Mouse (Mus musculus): ENCODE results near the gene Cacna1c. TPM values are rescaled to one million over a fixed set of nuclear protein-coding genes. Genes with fewer than 3 reads are reported as not detected.

Gene Cacna1c
- polyA plus RNA-seq, 1 experiment from 2014 or later, result 3.6 TPM

DNA sequence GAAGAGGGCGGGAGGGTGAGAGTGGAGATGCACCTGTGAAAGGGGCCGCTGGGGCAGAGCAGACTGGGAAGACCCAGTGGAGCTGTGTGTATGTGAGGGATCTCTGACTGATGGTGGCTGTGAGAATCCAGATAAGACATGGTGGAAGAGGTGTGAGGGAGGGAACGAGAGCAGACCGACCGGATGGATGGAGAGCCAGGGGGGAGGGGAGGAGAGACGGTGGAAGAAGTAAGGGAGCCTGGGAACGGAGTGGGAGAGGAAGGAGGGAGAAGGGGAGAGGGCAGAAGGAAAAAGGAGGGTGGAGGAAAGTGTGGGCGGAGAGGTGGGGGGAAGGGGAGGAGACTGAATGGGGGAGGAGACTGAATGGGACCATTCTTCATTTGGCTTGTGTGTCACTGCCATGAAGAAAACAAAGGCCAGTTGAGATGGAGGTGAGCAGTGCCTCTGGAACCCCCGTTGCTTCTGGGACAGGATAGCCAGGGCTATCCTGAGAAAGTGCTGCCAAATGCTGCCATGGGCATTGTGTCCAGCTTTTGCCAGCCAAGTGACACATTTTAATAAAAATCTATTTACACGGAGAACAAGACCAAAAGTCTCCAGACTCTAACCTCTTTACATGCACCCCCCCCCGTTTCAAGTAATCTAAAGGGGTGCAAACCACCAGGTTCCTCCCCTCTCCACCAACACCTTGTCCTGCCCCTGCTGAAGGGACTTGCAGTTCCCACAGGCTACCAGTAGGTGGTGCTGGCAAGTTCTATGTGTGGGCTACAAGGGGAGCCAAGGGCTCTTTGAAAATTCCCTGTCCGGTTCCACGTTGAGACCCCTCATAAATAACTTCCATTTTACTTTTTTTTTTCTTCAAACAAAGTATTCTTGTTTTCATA lies 273.6 kb downstream of the Cacna1c start:
- Histone ChIP-seq H3K9ac (no peak overlapping the region), H3K36me3 (ENCODE audit: poor library complexity, severe bottlenecking) (no peaks in the 10 kb centered on the region), H3K4me1 (0 out of 2 replicates have a peak, but pooled peaks cover 6% of the 10 kb centered on the region), H3K27ac (no peak overlapping the region), H3K9me3 (replicated peaks) (no peaks in the 10 kb centered on the region), H3K27me3 (no peaks in the 10 kb centered on the region), H3K4me2 (no peak overlapping the region), H3K4me3 (no peak overlapping the region)
- peak; percentile 79 for ATAC-seq
- 33% methylated on average over 13 of the region's 13 CpGs for WGBS

DNA sequence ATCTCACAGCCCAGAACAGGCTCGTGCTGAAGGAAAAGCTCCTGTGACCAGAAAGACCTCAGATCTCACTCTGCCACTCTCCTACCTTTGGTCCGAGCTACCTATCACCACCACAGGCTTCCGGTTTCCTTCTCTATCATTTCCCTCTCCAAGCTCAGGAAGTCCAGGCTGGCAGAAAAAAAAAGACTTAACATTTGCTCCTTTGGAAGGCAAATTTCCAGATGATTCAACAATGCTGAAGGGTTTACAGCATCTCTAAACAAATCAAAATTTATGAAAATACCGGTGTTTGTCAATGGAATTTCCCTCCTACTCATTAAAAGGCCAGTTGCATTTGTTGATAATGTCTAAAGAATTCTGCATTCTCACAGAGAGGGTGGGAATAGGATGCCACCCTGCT lies 288.0 kb downstream of the Cacna1c start:
- no peak for ATAC-seq
- Histone ChIP-seq H3K4me2 (no peak overlapping the region), H3K36me3 (ENCODE audit: poor library complexity, severe bottlenecking) (no peaks in the 10 kb centered on the region), H3K9ac (no peak overlapping the region), H3K27me3 (no peaks in the 10 kb centered on the region), H3K9me3 (replicated peaks) (0 out of 2 replicates have a peak, but pooled peaks cover 5% of the 10 kb centered on the region), H3K27ac (no peak overlapping the region), H3K4me1 (no peaks in the 10 kb centered on the region), H3K4me3 (no peak overlapping the region)
- 86% methylated on average over 4 of the region's 4 CpGs for WGBS

DNA sequence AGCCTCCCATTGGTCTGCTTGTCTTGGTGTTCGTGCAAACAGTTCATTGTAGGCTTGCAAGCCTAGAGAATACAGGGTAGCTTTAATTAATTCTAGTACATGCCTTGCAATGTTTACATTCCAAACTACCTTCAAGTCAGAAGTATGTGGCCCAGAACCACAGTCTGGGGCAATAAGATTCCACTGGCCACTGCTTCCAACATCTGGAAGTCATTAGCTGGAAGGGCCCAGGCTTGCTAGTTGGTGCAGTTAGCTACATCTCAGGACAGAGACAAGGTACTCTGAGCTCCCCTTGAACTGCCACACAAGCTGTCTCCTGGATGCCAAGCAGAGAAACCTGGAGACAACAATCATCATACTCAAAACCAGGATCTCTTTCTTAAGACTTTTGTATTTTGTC lies 288.5 kb downstream of the Cacna1c start:
- Histone ChIP-seq H3K4me1 (no peaks in the 10 kb centered on the region), H3K27ac (no peak overlapping the region), H3K9me3 (replicated peaks) (0 out of 2 replicates have a peak, but pooled peaks cover 5% of the 10 kb centered on the region), H3K9ac (no peak overlapping the region), H3K4me3 (no peak overlapping the region), H3K4me2 (no peak overlapping the region), H3K36me3 (ENCODE audit: poor library complexity, severe bottlenecking) (no peaks in the 10 kb centered on the region), H3K27me3 (no peaks in the 10 kb centered on the region)
- ATAC-seq, result no peak
- 77% methylated on average over 1 of the region's 1 CpGs for WGBS

DNA sequence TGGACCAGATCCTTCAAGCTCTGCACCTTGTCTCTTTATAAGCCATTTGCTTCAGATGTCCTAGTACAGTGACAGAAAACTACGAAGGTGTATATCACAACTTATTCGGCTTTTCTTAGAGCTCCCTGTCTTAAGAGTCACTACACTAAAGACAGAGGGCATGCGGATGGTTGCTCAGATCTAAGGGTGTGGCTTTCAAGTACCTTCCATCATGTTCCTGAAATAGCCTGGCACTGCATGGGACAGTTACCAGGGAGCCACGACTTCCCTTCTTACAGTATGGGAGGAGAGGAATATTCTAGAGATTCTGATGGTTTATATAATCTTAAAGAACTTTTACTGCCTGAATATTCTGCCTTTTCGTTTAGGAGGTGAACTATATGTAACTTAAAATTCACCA lies 289.3 kb downstream of the Cacna1c start:
- Histone ChIP-seq H3K36me3 (ENCODE audit: poor library complexity, severe bottlenecking) (no peaks in the 10 kb centered on the region), H3K27ac (no peak overlapping the region), H3K4me1 (no peaks in the 10 kb centered on the region), H3K27me3 (no peaks in the 10 kb centered on the region), H3K9ac (no peak overlapping the region), H3K9me3 (replicated peaks) (0 out of 2 replicates have a peak, but pooled peaks cover 5% of the 10 kb centered on the region), H3K4me3 (no peak overlapping the region), H3K4me2 (no peak overlapping the region)
- no peak for ATAC-seq
- WGBS, result 88% methylated on average over 5 of the region's 5 CpGs

DNA sequence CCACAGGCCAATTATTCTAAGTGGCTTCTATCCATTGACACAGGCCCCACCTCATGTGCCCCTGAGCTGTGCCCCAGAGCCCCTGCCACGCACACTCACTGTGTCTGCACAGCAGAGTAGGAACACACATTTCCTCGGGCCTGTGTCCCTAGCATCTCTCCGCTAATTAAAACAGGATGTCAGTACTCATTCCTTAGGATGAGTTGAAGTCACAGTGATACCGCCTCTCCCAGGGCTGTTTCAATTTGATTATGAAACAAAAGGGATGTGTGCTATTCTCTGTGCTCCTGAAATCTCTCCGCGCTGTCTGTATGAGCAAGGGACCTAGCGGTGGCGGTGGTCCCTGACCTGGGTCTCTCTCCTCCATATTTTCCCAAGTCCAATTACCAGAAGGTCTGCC lies 296.5 kb downstream of the Cacna1c start:
- Histone ChIP-seq H3K4me2 (no peak overlapping the region), H3K4me3 (no peak overlapping the region), H3K27ac (no peak overlapping the region), H3K9me3 (replicated peaks) (no peaks in the 10 kb centered on the region), H3K27me3 (no peaks in the 10 kb centered on the region), H3K4me1 (no peaks in the 10 kb centered on the region; the same call in 1 of the 2 replicates), H3K9ac (no peak overlapping the region), H3K36me3 (ENCODE audit: poor library complexity, severe bottlenecking) (no peaks in the 10 kb centered on the region)
- 88% methylated on average over 8 of the region's 8 CpGs for WGBS
- ATAC-seq, result no peak

DNA sequence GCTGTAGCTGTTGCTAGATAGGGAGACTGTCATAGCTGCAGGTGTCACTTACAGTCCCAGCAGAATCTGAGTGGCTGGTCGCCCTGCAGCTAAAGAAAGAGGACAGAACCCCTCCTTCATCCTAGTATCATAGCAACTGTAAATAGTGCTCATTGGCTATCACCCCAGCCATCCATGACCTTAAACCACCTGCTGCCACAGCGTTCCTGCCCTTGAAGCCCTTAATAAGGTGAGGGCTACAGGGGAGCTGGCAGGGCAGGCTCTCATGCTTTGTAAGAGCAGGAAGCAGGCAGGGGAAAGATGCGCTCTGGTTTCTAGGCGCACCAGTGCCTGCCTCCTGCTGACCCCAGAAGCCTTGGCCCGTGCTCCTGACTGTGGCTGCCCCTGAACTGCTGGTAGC lies 299.1 kb downstream of the Cacna1c start:
- H3K36me3 ChIP-seq (ENCODE audit: poor library complexity, severe bottlenecking), result no peaks in the 10 kb centered on the region
- H3K4me2 ChIP-seq, result no peak overlapping the region
- no peaks in the 10 kb centered on the region for H3K9me3 ChIP-seq (replicated peaks)
- no peak overlapping the region for H3K27ac ChIP-seq
- no peaks in the 10 kb centered on the region; the same call in 1 of the 2 replicates for H3K4me1 ChIP-seq
- no peak for ATAC-seq
- 41% methylated on average over 5 of the region's 5 CpGs for WGBS
- no peak overlapping the region for H3K4me3 ChIP-seq
- no peak overlapping the region for H3K9ac ChIP-seq
- H3K27me3 ChIP-seq, result no peaks in the 10 kb centered on the region

DNA sequence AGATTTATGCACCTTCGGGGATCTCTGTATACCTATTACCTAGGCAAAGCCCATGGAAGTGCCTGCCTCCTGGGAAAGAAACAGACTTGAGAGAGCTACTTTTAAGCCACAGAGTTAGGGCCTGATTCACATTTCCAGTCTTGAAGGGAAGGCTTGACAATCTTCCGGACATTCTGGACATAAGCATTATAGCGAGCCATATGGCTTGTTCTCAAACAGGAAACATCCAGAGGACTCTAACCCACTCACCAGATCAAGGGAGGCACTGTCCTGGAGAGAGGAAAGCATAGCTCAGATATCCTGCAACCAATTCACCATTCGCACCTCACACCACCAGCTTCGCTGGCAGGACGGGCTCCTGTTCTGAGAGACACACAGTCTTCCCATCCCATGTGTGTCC lies 302.2 kb downstream of the Cacna1c start:
- Histone ChIP-seq H3K27ac (no peak overlapping the region), H3K27me3 (no peaks in the 10 kb centered on the region), H3K9me3 (replicated peaks) (no peaks in the 10 kb centered on the region), H3K36me3 (ENCODE audit: poor library complexity, severe bottlenecking) (no peaks in the 10 kb centered on the region), H3K4me1 (no peaks in the 10 kb centered on the region; the same call in 1 of the 2 replicates), H3K9ac (no peak overlapping the region), H3K4me2 (no peak overlapping the region), H3K4me3 (no peak overlapping the region)
- no peak for ATAC-seq
- WGBS, result 94% methylated on average over 6 of the region's 6 CpGs

DNA sequence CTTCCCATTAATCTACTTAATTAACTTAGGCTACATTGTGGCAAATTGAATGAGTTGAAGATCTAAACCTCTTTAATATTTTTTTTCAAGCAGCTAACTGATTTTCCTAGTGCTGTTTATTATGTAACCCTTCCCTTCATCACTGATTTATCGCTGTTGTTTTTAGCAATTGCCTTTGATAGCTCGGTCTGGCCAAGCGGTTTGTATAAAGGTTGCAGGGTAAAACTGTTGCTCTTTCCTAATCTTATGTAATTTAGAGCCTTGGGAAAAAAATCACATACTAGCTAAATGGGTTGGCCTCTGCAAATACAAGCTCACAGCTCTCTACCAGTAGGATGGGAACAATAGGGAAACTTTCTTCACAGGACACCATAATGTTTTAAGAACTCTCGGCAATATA lies 306.8 kb downstream of the Cacna1c start:
- Histone ChIP-seq H3K27ac (no peak overlapping the region), H3K36me3 (ENCODE audit: poor library complexity, severe bottlenecking) (no peaks in the 10 kb centered on the region), H3K4me3 (no peak overlapping the region), H3K9me3 (replicated peaks) (no peaks in the 10 kb centered on the region), H3K4me1 (no peaks in the 10 kb centered on the region), H3K9ac (no peak overlapping the region), H3K27me3 (no peaks in the 10 kb centered on the region), H3K4me2 (no peak overlapping the region)
- WGBS, result 88% methylated on average over 4 of the region's 4 CpGs
- no peak for ATAC-seq

DNA sequence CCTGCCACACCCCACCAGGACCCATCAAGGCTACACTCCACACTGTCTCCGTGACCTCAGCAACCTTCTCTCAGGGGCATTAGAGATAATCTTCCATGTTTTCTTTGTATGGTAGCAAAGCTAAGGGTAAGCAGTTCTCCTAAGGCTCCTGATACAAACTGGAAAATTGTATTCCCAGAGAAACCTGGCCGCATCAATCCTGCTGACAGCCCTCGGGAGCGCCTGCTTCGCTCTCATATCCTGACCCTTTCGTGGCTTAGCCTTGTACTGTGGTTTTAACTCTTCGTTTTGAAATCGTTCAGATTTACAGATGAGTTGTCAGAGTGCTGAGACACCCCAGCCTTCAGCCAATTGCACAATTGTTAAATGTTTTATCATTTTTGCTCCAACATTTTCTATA lies 309.2 kb downstream of the Cacna1c start:
- H3K27ac ChIP-seq, result no peak overlapping the region
- no peaks in the 10 kb centered on the region for H3K4me1 ChIP-seq
- ATAC-seq, result no peak
- WGBS, result 91% methylated on average over 8 of the region's 8 CpGs
- H3K27me3 ChIP-seq, result no peaks in the 10 kb centered on the region
- H3K36me3 ChIP-seq (ENCODE audit: poor library complexity, severe bottlenecking), result no peaks in the 10 kb centered on the region
- H3K4me2 ChIP-seq, result no peak overlapping the region
- H3K4me3 ChIP-seq, result no peak overlapping the region
- H3K9ac ChIP-seq, result no peak overlapping the region
- no peaks in the 10 kb centered on the region for H3K9me3 ChIP-seq (replicated peaks)

DNA sequence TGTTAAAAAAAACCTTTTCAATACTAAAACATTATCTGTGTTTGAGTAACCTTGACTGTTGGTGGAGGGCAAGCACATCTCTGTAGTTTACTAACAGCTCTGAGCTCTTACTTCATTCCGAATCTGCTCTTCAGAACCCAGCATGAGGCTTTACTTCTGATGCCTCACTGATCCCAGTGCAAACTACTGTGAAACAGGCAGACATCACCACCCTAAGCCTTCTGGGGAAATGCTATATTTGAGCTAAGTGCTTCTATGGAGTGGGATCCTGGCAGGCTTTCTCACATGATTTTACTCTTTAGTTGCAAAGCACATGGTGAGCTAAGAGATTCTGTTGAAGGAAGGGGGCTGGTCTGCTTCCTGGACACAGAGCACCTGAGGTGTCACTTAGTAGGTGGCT lies 311.3 kb downstream of the Cacna1c start:
- H3K4me2 ChIP-seq, result no peak overlapping the region
- H3K9ac ChIP-seq, result no peak overlapping the region
- H3K4me1 ChIP-seq, result no peaks in the 10 kb centered on the region
- WGBS, result 74% methylated on average over 1 of the region's 1 CpGs
- H3K4me3 ChIP-seq, result no peak overlapping the region
- no peaks in the 10 kb centered on the region for H3K27me3 ChIP-seq
- no peak overlapping the region for H3K27ac ChIP-seq
- H3K36me3 ChIP-seq (ENCODE audit: poor library complexity, severe bottlenecking), result no peaks in the 10 kb centered on the region
- no peaks in the 10 kb centered on the region for H3K9me3 ChIP-seq (replicated peaks)
- no peak for ATAC-seq

DNA sequence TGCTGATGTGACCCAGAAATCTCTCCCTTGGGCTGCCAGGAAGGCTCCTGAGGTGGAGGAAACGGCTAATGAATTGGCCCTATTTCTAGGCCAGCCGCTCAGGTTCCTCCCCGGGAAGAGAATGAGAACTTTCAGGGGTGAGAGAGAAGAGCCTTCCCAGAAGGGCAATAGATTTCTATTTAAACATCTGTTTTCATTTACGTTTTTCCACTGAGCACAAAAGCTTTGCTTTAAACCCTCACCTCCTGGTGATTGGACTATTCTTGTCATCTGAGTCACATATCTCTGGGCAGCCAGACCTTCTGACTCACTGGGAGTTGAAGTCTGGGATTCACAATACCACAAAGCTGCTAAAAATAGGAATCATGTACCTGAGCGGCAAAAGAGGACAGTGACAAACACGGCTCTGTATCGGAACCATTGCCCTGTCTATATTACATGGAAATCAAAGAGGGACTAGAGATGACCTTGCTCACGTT lies 312.1 kb downstream of the Cacna1c start:
- Histone ChIP-seq H3K4me2 (no peak overlapping the region), H3K4me1 (no peaks in the 10 kb centered on the region), H3K36me3 (ENCODE audit: poor library complexity, severe bottlenecking) (no peaks in the 10 kb centered on the region), H3K9me3 (replicated peaks) (no peaks in the 10 kb centered on the region), H3K27me3 (no peaks in the 10 kb centered on the region), H3K27ac (no peak overlapping the region), H3K4me3 (no peak overlapping the region), H3K9ac (no peak overlapping the region)
- ATAC-seq, result no peak
- 79% methylated on average over 8 of the region's 8 CpGs for WGBS

DNA sequence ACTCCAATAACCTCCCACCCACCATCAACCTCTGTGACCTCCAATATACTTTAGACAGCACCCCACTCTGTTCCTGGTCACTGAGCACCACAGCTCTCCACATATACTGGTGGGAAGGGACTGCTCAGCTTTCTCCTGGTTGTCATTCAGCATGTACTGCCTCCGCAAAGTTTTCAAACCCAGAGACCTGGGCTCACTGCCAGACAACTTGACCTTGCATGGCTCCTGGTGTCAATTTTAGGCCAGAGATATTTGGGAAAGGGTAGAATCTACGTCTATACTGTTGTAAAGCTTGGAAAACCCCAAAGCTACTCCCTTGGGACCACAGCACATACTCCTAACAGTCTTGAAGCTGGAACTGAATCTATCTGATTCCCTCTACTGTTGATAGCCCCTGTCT lies 320.0 kb downstream of the Cacna1c start:
- WGBS, result 76% methylated on average over 2 of the region's 2 CpGs
- no peak overlapping the region for H3K4me3 ChIP-seq
- ATAC-seq, result no peak
- H3K27me3 ChIP-seq, result no peaks in the 10 kb centered on the region
- no peaks in the 10 kb centered on the region for H3K36me3 ChIP-seq (ENCODE audit: poor library complexity, severe bottlenecking)
- no peak overlapping the region for H3K9ac ChIP-seq
- H3K9me3 ChIP-seq (replicated peaks), result no peaks in the 10 kb centered on the region
- no peak overlapping the region for H3K4me2 ChIP-seq
- no peaks in the 10 kb centered on the region for H3K4me1 ChIP-seq
- no peak overlapping the region for H3K27ac ChIP-seq

Measured in forebrain, embryonic 13.5 days (tissue).